Comparison of ENCODE assay signal across 19 mouse cellular contexts in the genomic region with DNA sequence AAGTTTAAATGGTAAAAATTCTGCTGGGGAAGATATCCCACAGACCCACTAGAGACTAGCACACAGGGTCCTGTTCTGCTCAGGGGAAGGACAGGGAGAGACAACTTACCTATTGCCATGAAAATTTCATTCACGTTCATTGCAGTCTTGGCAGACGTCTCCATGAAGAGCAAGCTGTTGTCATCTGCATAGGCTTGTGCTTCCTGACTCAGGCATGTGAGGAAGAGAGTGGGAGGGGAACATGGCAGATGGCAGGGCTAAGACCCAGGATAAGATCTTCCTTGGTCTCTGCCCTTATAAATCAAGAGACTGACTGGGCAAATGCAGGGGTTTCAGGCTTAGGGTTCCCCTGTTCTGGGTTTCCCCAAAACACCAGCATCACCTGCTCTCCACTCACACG. TPM values are rescaled to one million over a fixed set of nuclear protein-coding genes. Genes with fewer than 3 reads are reported as not detected.
"Had no signal": no experiment of that assay in that cellular context is flagged by ENCODE, and none has a peak within 500 bp of the region (broad histone marks: within the 10 kb centered on the region; RNA-seq: fewer than 3 reads in every experiment).

No protein-coding gene starts in this region.

- H3K27ac ChIP-seq: midbrain, embryonic 10.5 days; midbrain, embryonic 12.5 days; neural tube, embryonic 13.5 days; neural tube, embryonic 15.5 days had no signal

- DNase-seq: lung, adult 18-20 months; lung, embryonic 14.5 days; lung, postnatal 10 days; lung, postnatal 4 days; midbrain, embryonic 14.5 days; retina, postnatal 1 day; right cerebral cortex, postnatal 25 days; right cerebral cortex, postnatal 4 days; spleen, adult 18-20 months; thymus, adult 18-20 months; thymus, postnatal 14 days; thymus, postnatal 36 days had no signal

- H3K4me3 ChIP-seq: midbrain, embryonic 10.5 days; midbrain, embryonic 12.5 days; myocyte; neural tube, embryonic 13.5 days; neural tube, embryonic 15.5 days had no signal

RNA-seq across cellular contexts. Expression of a gene that starts 3.0 kb away (rescaled TPM):
- total RNA-seq: megakaryocyte, adult 5-6 weeks; megakaryocyte-erythroid progenitor cell, adult 5-6 weeks had no signal

RNA-seq across cellular contexts. Expression of a gene that starts 24.4 kb away (rescaled TPM):
- total RNA-seq: megakaryocyte, adult 5-6 weeks; megakaryocyte-erythroid progenitor cell, adult 5-6 weeks had no signal
